Mouse (Mus musculus) hindbrain, embryonic 11.5 days (tissue): ENCODE results near the gene Spint5. TPM values are rescaled to one million over a fixed set of nuclear protein-coding genes. Genes with fewer than 3 reads are reported as not detected.

ENCODE experiments used
- ATAC-seq: fragments of 200-750 bp; cut with Nextera tagmentation; 2 replicates; pipeline ENCODE4 v1.8.0; 2017; ENCODE audit warnings: mild to moderate bottlenecking, moderate TSS enrichment, moderate library complexity; ENCODE audit not compliant: low FRiP score
- DNase-seq: peaks from one replicate; pipeline ENCODE4 v3.0.0-alpha.2; 2015; ENCODE audit warnings: low spot score
- H3K27ac ChIP-seq: fragments of 300-500 bp; sonication (generic); 2 replicates; pipeline ENCODE4 v1.5.1; 2014; ENCODE audit warnings: mild to moderate bottlenecking, low read depth, low read length
- H3K27me3 ChIP-seq: fragments of 300-500 bp; sonication (generic); 2 replicates; pipeline ENCODE4 v1.6.1; 2014; ENCODE audit warnings: mild to moderate bottlenecking, low read length, moderate library complexity, mixed read lengths; ENCODE audit not compliant: control insufficient read depth, insufficient read depth
- H3K36me3 ChIP-seq: fragments of 300-500 bp; sonication (generic); 2 replicates; pipeline ENCODE4 v1.6.1; 2014; ENCODE audit warnings: mild to moderate bottlenecking, low read length, moderate library complexity, mixed read lengths; ENCODE audit not compliant: control insufficient read depth, insufficient read depth
- H3K4me1 ChIP-seq: fragments of 300-500 bp; sonication (generic); replicated peaks from 2 replicates; pipeline ENCODE4 v1.6.1; 2014; ENCODE audit warnings: low read length, mixed read lengths; ENCODE audit not compliant: control insufficient read depth, insufficient read depth
- H3K4me2 ChIP-seq: fragments of 300-500 bp; sonication (generic); replicated peaks from 2 replicates; pipeline ENCODE4 v1.6.1; 2014; ENCODE audit warnings: mild to moderate bottlenecking, low read depth, low read length
- H3K4me3 ChIP-seq: fragments of 300-500 bp; sonication (generic); 2 replicates; pipeline ENCODE4 v1.5.1; 2014; ENCODE audit warnings: low read depth, low read length
- H3K9ac ChIP-seq: fragments of 300-500 bp; sonication (generic); 2 replicates; pipeline ENCODE4 v1.6.1; 2014; ENCODE audit warnings: low read depth, low read length
- H3K9me3 ChIP-seq: fragments of 300-500 bp; sonication (generic); 2 replicates; pipeline ENCODE4 v1.6.1; 2016; ENCODE audit warnings: low read length; ENCODE audit not compliant: control insufficient read depth
- WGBS: fragments of 180-500 bp; shearing (Covaris S2); extraction: QIAGEN DNeasy Blood & Tissue Kit; methylation state at CpG from one replicate; pipeline ENCODE4 v1.1.7; 2014; 5-methylcytosine and 5-hydroxymethylcytosine counted together
- polyA plus RNA-seq: library from polyadenylated mRNA; unstranded; fragments of >200 nt; fragmentation: Nextera tagmentation; extraction: Ambion mirVana; gene quantifications from 2 replicates; pipeline ENCODE4 v1.2.1, GENCODE M21; 2014

Gene Spint5
- polyA plus RNA-seq, 1 experiment from 2014 or later = not detected

GRCm38 (mm10) chr2:164760059-164760833, 45.1 kb downstream of the Spint5 start:
- ATAC-seq (no peak), DNase-seq (no peak)
- Histone ChIP-seq H3K9me3 (no peaks in the 10 kb centered on the region), H3K9ac (no peak overlapping the region), H3K4me1 (no peaks in the 10 kb centered on the region), H3K27me3 (no peaks in the 10 kb centered on the region), H3K4me2 (no peak overlapping the region), H3K36me3 (0 out of 2 replicates have a peak, but pooled peaks cover 8% of the 10 kb centered on the region), H3K4me3 (no peak overlapping the region), H3K27ac (no peak overlapping the region)
- WGBS = 89% methylated on average over 4 of the region's 4 CpGs

GRCm38 (mm10) chr2:164761502-164761901, 46.4 kb downstream of the Spint5 start:
- 98% methylated on average over 2 of the region's 2 CpGs for WGBS
- Histone ChIP-seq H3K4me1 (no peaks in the 10 kb centered on the region), H3K9me3 (no peaks in the 10 kb centered on the region), H3K27ac (no peak overlapping the region), H3K9ac (no peak overlapping the region), H3K36me3 (0 out of 2 replicates have a peak, but pooled peaks cover 2% of the 10 kb centered on the region), H3K4me3 (no peak overlapping the region), H3K27me3 (no peaks in the 10 kb centered on the region), H3K4me2 (no peak overlapping the region)
- ATAC-seq (no peak), DNase-seq (no peak)

DNA sequence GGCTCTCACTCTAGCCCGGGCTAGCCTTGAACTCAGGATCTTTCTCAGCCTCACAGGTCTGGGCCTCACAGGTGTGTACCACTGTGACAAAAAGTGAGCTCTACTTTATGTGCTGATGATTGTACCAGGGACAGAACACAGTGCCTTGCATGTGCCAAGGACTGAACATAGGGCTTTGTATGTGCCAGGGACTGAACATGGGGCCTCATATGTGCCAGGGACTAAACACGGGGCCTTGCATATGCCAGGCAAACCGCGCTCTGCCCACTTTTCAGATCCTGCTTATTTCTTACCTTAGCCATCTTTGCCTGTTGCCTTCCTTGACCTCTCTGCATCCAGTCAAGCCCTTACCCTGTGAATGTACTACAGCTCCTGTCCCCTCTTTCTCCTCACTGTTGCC, 46.9 kb downstream of the Spint5 start:
- ATAC-seq (no peak), DNase-seq (no peak)
- WGBS = 98% methylated on average over 4 of the region's 4 CpGs
- no peaks in the 10 kb centered on the region for H3K4me1 ChIP-seq
- 0 out of 2 replicates have a peak, but pooled peaks cover 2% of the 10 kb centered on the region for H3K36me3 ChIP-seq
- H3K27ac ChIP-seq = no peak overlapping the region
- H3K9ac ChIP-seq = no peak overlapping the region
- no peaks in the 10 kb centered on the region for H3K27me3 ChIP-seq
- no peak overlapping the region for H3K4me3 ChIP-seq
- no peak overlapping the region for H3K4me2 ChIP-seq
- H3K9me3 ChIP-seq = no peaks in the 10 kb centered on the region

DNA sequence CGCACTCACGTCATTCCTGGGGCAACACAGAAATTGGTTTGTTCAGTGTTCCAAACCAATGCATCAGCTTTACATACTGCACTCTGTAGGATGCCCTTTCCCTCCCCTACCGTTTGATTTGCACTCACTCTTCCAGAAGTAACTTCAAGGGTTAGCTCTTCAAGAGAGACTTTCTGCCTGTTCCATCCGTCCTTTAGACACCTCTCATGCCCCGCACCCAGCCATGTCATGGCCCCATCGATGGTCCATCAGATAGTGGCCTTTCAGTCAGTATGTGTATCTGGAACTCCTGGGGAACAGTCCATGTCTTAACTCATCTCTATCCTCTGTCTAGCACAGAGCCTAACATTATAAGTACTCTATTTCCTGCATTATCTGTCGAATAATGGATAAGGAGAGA, 47.5 kb downstream of the Spint5 start:
- Histone ChIP-seq H3K9ac (no peak overlapping the region), H3K4me1 (no peaks in the 10 kb centered on the region), H3K4me3 (no peak overlapping the region), H3K36me3 (0 out of 2 replicates have a peak, but pooled peaks cover 2% of the 10 kb centered on the region), H3K27ac (no peak overlapping the region), H3K9me3 (no peaks in the 10 kb centered on the region), H3K4me2 (no peak overlapping the region), H3K27me3 (no peaks in the 10 kb centered on the region)
- DNase-seq = no peak
- no peak for ATAC-seq
- 90% methylated on average over 7 of the region's 7 CpGs for WGBS

- no peak overlapping the region for H3K27ac ChIP-seq
- no peaks in the 10 kb centered on the region for H3K27me3 ChIP-seq
- H3K4me3 ChIP-seq = no peak overlapping the region
- no peaks in the 10 kb centered on the region for H3K36me3 ChIP-seq
- no peak overlapping the region for H3K4me2 ChIP-seq
- no peak for DNase-seq
- no peak for ATAC-seq
- no peak overlapping the region for H3K9ac ChIP-seq
- H3K4me1 ChIP-seq = 0 out of 2 replicates have a peak, but pooled peaks cover 2% of the 10 kb centered on the region
- WGBS = 85% methylated on average over 3 of the region's 3 CpGs
- H3K9me3 ChIP-seq = no peaks in the 10 kb centered on the region
These were observed 50.7 kb downstream of the Spint5 start for GRCm38 (mm10) chr2:164765841-164766240.

Other genes starting within 250 kb of the Spint5 start
- not detected in 2 replicates for gene Trp53tg5, start 241.6 kb upstream of the Spint5 start, polyA plus RNA-seq
- gene Dbndd2, start 229.2 kb upstream of the Spint5 start, polyA plus RNA-seq = 2.4 and 3.8 TPM in 2 replicates
- 47.9 and 56.8 TPM in 2 replicates for gene Pigt, start 217.8 kb upstream of the Spint5 start, polyA plus RNA-seq
- gene Wfdc2, start 152.9 kb upstream of the Spint5 start, polyA plus RNA-seq = 22.9 TPM in 2 replicates
- gene Spint3, start 141.8 kb upstream of the Spint5 start, polyA plus RNA-seq = not detected in 2 replicates
- gene Wfdc6a, start 129.9 kb upstream of the Spint5 start, polyA plus RNA-seq = not detected in 2 replicates
- gene Eppin, start 121.7 kb upstream of the Spint5 start, polyA plus RNA-seq = not detected in 2 replicates
- not detected in 2 replicates for gene Wfdc6b, start 101.8 kb upstream of the Spint5 start, polyA plus RNA-seq
- not detected in 2 replicates for gene Wfdc8, start 101.7 kb upstream of the Spint5 start, polyA plus RNA-seq
- gene Wfdc16, start 76.5 kb upstream of the Spint5 start, polyA plus RNA-seq = not detected in 2 replicates
- not detected in 2 replicates for gene Wfdc10, start 59.3 kb upstream of the Spint5 start, polyA plus RNA-seq
- not detected in 2 replicates for gene Wfdc9, start 58.7 kb upstream of the Spint5 start, polyA plus RNA-seq
- gene Wfdc11, start 41.2 kb upstream of the Spint5 start, polyA plus RNA-seq = not detected in 2 replicates
- gene Wfdc13, start 30.2 kb upstream of the Spint5 start, polyA plus RNA-seq = 0.24 TPM in 1 of 2 replicates, not detected in the other
- not detected in 2 replicates for gene Spint4, start 16.8 kb upstream of the Spint5 start, polyA plus RNA-seq
- gene Wfdc3, start 30.6 kb downstream of the Spint5 start, polyA plus RNA-seq = 0.53 and 1.0 TPM in 2 replicates
- gene Dnttip1, start 30.7 kb downstream of the Spint5 start, polyA plus RNA-seq = 79.4 and 81.5 TPM in 2 replicates
- gene Ube2c, start 54.6 kb downstream of the Spint5 start, polyA plus RNA-seq = 498 and 520 TPM in 2 replicates
- 4.8 and 7.1 TPM in 2 replicates for gene Tnnc2, start 64.7 kb downstream of the Spint5 start, polyA plus RNA-seq
- gene Snx21, start 70.5 kb downstream of the Spint5 start, polyA plus RNA-seq = 8.6 and 11.6 TPM in 2 replicates
- gene Acot8, start 89.6 kb downstream of the Spint5 start, polyA plus RNA-seq = 11.9 and 12.8 TPM in 2 replicates
- 13.3 and 13.7 TPM in 2 replicates for gene Zswim3, start 89.8 kb downstream of the Spint5 start, polyA plus RNA-seq
- gene Zswim1, start 107.4 kb downstream of the Spint5 start, polyA plus RNA-seq = 22.9 and 23.0 TPM in 2 replicates
- not detected in 2 replicates for gene Spata25, start 113.2 kb downstream of the Spint5 start, polyA plus RNA-seq
- gene Ctsa, start 117.6 kb downstream of the Spint5 start, polyA plus RNA-seq = 85.7 and 92.0 TPM in 2 replicates
- gene Neurl2, start 118.2 kb downstream of the Spint5 start, polyA plus RNA-seq = 3.0 and 4.4 TPM in 2 replicates
- 62.2 and 67.6 TPM in 2 replicates for gene Pltp, start 142.4 kb downstream of the Spint5 start, polyA plus RNA-seq
- 58.1 and 60.0 TPM in 2 replicates for gene Pcif1, start 164.0 kb downstream of the Spint5 start, polyA plus RNA-seq
- gene Zfp335, start 196.5 kb downstream of the Spint5 start, polyA plus RNA-seq = 8.6 and 8.8 TPM in 2 replicates
- 1.3 TPM in 2 replicates for gene Mmp9, start 225.5 kb downstream of the Spint5 start, polyA plus RNA-seq
- gene Slc12a5, start 245.5 kb downstream of the Spint5 start, polyA plus RNA-seq = 7.4 and 7.5 TPM in 2 replicates